9 mouse cellular contexts compared by ENCODE assay signal in the genomic region with DNA sequence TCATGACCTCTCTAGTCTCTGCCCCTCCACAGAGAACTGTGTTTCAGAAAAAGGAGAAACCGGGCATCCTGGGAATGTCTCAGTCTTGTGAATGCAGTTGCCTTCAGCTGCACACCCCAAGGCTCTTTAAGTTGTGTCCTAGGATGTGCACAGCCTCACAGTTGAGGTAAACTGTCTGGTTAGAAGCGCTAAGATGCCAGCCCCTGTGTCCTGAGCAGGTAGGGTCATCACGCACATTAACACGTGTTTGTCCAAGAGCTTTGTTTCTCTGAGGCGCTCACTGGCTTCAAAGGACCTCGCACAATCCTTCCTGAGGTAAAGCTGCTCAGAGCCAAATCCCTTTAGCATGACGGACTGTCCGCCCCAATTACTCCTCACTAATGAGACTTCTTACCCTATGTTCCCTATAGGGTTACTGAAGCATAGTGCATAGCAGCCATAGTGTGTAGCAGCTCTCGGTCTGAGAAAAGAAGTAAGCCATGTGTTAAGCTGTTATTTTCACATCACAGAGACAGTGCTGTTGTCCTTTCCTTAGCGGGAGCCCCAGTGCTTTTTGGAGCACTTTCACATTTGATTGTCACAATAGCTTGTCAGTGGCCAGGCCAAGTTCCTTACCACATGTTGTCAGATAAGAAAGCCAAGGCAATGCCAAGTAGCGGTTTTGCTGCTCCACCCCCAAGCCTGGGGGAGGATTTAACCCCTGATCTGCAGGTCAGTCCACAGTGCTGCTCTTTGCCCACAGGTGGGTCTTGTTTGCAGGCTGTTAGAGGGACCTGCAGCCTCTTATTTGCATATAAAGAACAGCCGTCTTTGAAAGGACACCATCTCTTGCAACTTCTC.
DNase-seq lines count a peak whose midpoint lies in the region; ATAC-seq lines count a peak whose summit lies in the region.
"Had no signal": no experiment of that assay in that cellular context is flagged by ENCODE, and none has a peak within 500 bp of the region (broad histone marks: within the 10 kb centered on the region; RNA-seq: fewer than 3 reads in every experiment).

No protein-coding gene starts in this region.

- H3K9ac ChIP-seq in liver, embryonic 13.5 days, result peak overlapping the region; percentile 47; the same call in 1 of the 2 replicates

- peaks cover 89% of the 10 kb centered on the region for H3K36me3 ChIP-seq in liver, embryonic 13.5 days

- no peaks in the 10 kb centered on the region for H3K27me3 ChIP-seq in liver, embryonic 13.5 days

- H3K27ac ChIP-seq in liver, embryonic 13.5 days, result peak overlapping the region; percentile 77

- 0 out of 2 replicates have a peak overlapping the region, but pooled peaks have one; percentile 10 for H3K4me3 ChIP-seq in liver, embryonic 13.5 days (replicated peaks)

- peak overlapping the region; percentile 44 for H3K4me2 ChIP-seq in liver, embryonic 13.5 days

- peaks cover 37% of the 10 kb centered on the region for H3K4me1 ChIP-seq in liver, embryonic 13.5 days (replicated peaks)

- DNase-seq in embryo, embryonic 10 days (ENCODE audit: low spot score), result peak; percentile 23
- DNase-seq in embryo, embryonic 11 days, result no peak
- peak; percentile 52 for DNase-seq in adrenal gland, postnatal 10 days
- DNase-seq in heart, adult 18-20 months, result peak; percentile 75 to 84
- peak; percentile 58 for DNase-seq in liver, embryonic 13.5 days
- DNase-seq in testis, postnatal 14 days (ENCODE audit: low spot score), result no peak
- DNase-seq in thymus, postnatal 4 days, result no peak
- no peak for DNase-seq in urinary bladder, postnatal 25 days (ENCODE audit: low spot score)
- DNase-seq: B cell, adult 2 months had no signal

- peak; percentile 76 for ATAC-seq in liver, embryonic 13.5 days (ENCODE audit: low read depth)

- no peaks in the 10 kb centered on the region for H3K9me3 ChIP-seq in liver, embryonic 13.5 days (replicated peaks)

- WGBS in liver, embryonic 13.5 days (ENCODE audit: insufficient replicate concordance), result 34% methylated on average over 12 of the region's 12 CpGs

Comparison
In these comparisons a context has a peak if more than half of its experiments do, and no peak if none do; other contexts are left out.
1. DNase-seq: peak in embryo, embryonic 10 days (single experiment), adrenal gland, postnatal 10 days (single experiment), heart, adult 18-20 months (2 of 2) and liver, embryonic 13.5 days (single experiment); none in embryo, embryonic 11 days (single experiment), testis, postnatal 14 days (single experiment), thymus, postnatal 4 days (single experiment) and urinary bladder, postnatal 25 days (single experiment).